Mouse (Mus musculus) E14TG2a.4 (cell line): ENCODE data around the gene Oas1h.
"Not testable (repeated sequence)": the region's sequence is repeated elsewhere in the genome, so short reads cannot be mapped to it uniquely, and the experiment has no call there.

Source experiments
- CTCF ChIP-seq: conservative IDR thresholded peaks from 2 replicates; pipeline ENCODE4 v1.5.1; 2014; ENCODE audit warnings: low read length
- NANOG ChIP-seq: IDR thresholded peaks from 2 replicates; pipeline ENCODE4 v1.6.1; 2014; ENCODE audit warnings: borderline replicate concordance, low read length, mixed read lengths

- TF ChIP-seq CTCF, NANOG: not testable (repeated sequence)
Measured at GRCm38 (mm10) chr5:120876839-120877238, 15.6 kb downstream of the Oas1h start.
